Mouse (Mus musculus) small intestine, adult 2 months (tissue): ENCODE data around the gene Slc25a38. TPM values are rescaled to one million over a fixed set of nuclear protein-coding genes. Genes with fewer than 3 reads are reported as not detected.
A peak's percentile ranks its signal among the peaks of the same experiment; 100 is the strongest.

ENCODE experiments used
- H3K27ac ChIP-seq: fragments of 200-500 bp; 2 replicates; pipeline ENCODE4 v1.5.1; 2012; ENCODE audit warnings: low read depth, low read length, control low read depth, inconsistent platforms; ENCODE audit not compliant: insufficient read depth
- H3K27me3 ChIP-seq: fragments of 200-500 bp; 2 replicates; pipeline ENCODE4 v1.6.1; 2012; ENCODE audit warnings: mild to moderate bottlenecking, moderate library complexity, low read length, inconsistent platforms; ENCODE audit not compliant: control insufficient read depth, insufficient read depth
- H3K36me3 ChIP-seq: fragments of 200-500 bp; 2 replicates; pipeline ENCODE4 v1.6.1; 2012; ENCODE audit warnings: mild to moderate bottlenecking, low read length, control low read depth, inconsistent platforms; ENCODE audit not compliant: control insufficient read depth, insufficient read depth
- H3K4me1 ChIP-seq: fragments of 200-500 bp; 2 replicates; pipeline ENCODE4 v1.6.1; 2012; ENCODE audit warnings: low read length, inconsistent platforms, mixed read lengths; ENCODE audit not compliant: control insufficient read depth, insufficient read depth, insufficient read length
- H3K4me3 ChIP-seq: fragments of 200-500 bp; 2 replicates; pipeline ENCODE4 v1.5.1; 2012; ENCODE audit warnings: low read depth, mild to moderate bottlenecking, control low read depth, inconsistent platforms, low read length, moderate library complexity
- CTCF ChIP-seq: fragments of 200-500 bp; IDR thresholded peaks from 2 replicates; pipeline ENCODE4 v1.5.1; 2012; ENCODE audit warnings: low read depth, mild to moderate bottlenecking, control low read depth, inconsistent platforms, low read length, moderate library complexity, mixed read lengths; ENCODE audit not compliant: insufficient replicate concordance, insufficient read length; ENCODE audit errors: extremely low read depth
- POLR2A ChIP-seq: fragments of 200-500 bp; IDR thresholded peaks from 2 replicates; pipeline ENCODE4 v1.6.1; 2012; ENCODE audit warnings: low read depth, mild to moderate bottlenecking, control low read depth, inconsistent platforms, low read length, moderate library complexity
- WGBS: fragments of 180-500 bp; shearing (Covaris S2); methylation state at CpG from one replicate; pipeline ENCODE4 v1.1.7; 2018; 5-methylcytosine and 5-hydroxymethylcytosine counted together
- polyA plus RNA-seq: library from polyadenylated mRNA; depleted of rRNA; stranded (reverse); fragments of >200 nt; gene quantifications from 2 replicates; pipeline ENCODE4 v1.2.3, GENCODE M21; 2012

Gene Slc25a38
- polyA plus RNA-seq, 1 experiment, result 29.4 TPM

DNA sequence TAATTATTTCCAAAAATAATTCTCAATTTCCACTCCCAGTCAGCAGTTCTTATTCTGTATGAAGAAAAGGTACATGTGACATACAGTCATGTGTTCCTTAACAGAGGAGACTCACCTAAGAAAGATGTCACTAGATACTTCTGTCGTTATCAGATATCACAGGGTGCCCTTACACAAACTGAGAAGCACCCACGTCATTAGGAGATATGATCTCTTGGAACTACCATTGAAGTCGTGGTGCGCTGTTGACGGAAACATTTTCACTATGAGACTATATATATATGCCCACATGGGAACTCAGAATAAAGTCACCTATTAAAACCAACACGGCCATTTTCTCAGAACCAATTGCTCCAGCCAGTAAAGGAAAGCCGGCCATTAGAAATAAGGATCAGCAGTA, 35.7 kb upstream of the Slc25a38 start:
- no peaks in the 10 kb centered on the region for H3K36me3 ChIP-seq
- TF ChIP-seq POLR2A (no peak), CTCF (no peak)
- H3K4me3 ChIP-seq, result no peak overlapping the region
- 83% methylated on average over 7 of the region's 7 CpGs for WGBS
- H3K4me1 ChIP-seq, result no peaks in the 10 kb centered on the region
- H3K27ac ChIP-seq, result no peak overlapping the region
- no peaks in the 10 kb centered on the region for H3K27me3 ChIP-seq

DNA sequence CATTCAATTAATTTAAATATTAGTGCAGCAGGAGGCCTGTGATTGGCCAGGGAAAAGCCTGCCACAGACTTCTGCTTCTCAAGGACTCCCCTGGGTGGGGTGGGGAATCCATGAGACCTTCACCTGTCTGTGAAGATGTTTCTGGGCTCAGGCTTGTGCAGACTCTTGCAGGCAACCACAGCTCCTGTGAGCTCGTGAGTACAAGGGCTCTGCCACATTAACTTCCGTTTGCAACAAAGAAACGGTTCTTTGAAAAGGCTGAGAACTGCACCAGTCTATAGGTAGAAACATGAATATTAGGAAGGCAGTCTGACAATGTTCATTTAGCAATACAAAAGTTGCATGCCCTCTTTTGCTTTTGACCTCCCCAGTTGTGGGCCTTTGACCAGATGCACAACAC, 31.9 kb upstream of the Slc25a38 start:
- 82% methylated on average over 3 of the region's 3 CpGs for WGBS
- H3K27ac ChIP-seq, result no peak overlapping the region

DNA sequence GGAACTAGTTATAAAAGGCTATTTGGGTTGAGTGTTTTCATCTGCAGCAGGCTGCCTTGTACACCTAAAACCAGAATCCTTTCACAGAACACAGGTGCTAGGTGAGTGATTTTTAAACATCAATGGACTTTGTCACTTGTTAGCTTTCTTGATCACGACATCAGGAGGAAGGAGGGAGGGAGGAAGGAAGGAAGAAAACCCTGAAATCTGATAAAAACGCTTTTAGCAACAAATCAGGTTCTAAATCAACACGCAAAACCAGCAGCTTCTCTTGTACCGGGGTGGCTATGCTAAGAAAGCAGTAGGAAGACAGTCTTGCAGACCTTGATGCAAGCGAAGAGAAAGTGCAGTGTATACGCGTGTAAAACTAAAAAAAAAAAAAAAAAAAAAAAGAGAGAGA, 30.3 kb upstream of the Slc25a38 start:
- TF ChIP-seq POLR2A, result no peak
- TF ChIP-seq CTCF, result no peak
- 44% methylated on average over 7 of the region's 7 CpGs for WGBS
- Histone ChIP-seq H3K27me3 (no peaks in the 10 kb centered on the region), H3K4me1 (no peaks in the 10 kb centered on the region), H3K36me3 (no peaks in the 10 kb centered on the region), H3K27ac (no peak overlapping the region), H3K4me3 (no peak overlapping the region)

More for the DNA sequence above, 31.9 kb upstream of the Slc25a38 start:
- no peaks in the 10 kb centered on the region for H3K4me1 ChIP-seq
- no peak overlapping the region for H3K4me3 ChIP-seq
- no peaks in the 10 kb centered on the region for H3K36me3 ChIP-seq
- H3K27me3 ChIP-seq, result no peaks in the 10 kb centered on the region
- TF ChIP-seq POLR2A (no peak), CTCF (no peak)

DNA sequence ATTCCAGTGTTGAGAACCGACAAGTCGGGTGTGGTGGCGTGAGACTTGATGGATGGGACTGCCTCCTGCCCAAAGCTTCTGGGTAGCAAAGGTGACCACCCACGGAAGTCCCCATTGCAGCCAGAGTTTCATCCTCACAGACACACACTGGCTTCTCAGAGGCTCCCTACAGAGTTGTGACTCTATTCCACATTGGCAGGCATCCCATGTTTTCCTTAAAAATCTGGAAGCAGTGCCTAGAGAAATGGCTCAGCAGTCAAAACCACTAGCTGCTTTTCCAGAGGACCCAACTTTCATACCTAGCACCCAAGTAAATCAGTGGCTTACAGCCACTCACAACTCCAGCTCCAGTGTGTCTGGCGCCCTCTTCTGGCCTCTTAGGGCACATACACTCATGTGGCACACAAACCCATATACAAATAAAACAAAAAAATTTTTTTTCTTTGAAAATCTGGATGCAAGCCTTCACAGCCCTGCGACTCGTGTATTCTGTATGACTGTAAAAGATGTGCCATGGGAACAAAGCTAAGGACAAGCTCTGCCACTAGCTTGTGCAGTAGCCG, 29.5 kb upstream of the Slc25a38 start:
- 79% methylated on average over 8 of the region's 8 CpGs for WGBS
- H3K36me3 ChIP-seq, result no peaks in the 10 kb centered on the region
- H3K4me3 ChIP-seq, result no peak overlapping the region
- no peaks in the 10 kb centered on the region for H3K4me1 ChIP-seq
- TF ChIP-seq CTCF (no peak), POLR2A (no peak)
- no peak overlapping the region for H3K27ac ChIP-seq
- H3K27me3 ChIP-seq, result no peaks in the 10 kb centered on the region

DNA sequence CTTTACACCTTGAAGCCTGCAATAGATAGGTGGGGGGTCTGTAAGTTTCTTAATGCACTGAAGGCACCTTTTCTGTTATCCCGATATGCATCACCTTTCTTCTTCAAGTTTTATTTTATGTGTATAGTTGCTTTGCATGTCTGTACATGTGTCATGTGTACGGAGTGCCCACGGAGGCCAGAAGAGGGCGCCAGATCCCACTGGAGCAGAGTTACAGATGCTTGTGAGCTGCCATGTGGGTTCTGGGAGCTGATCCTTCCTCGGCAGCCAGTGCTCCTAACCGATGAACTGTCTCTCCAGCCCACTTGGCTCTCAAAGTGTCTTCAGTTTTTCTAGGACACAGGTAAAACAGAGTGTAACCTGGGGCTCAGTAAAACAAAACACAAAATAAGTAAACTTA, 28.9 kb upstream of the Slc25a38 start:
- H3K36me3 ChIP-seq, result no peaks in the 10 kb centered on the region
- TF ChIP-seq POLR2A (no peak), CTCF (peak; percentile 10; the same call in 1 of the 2 replicates)
- H3K27me3 ChIP-seq, result no peaks in the 10 kb centered on the region
- WGBS, result 72% methylated on average over 6 of the region's 6 CpGs
- H3K4me1 ChIP-seq, result no peaks in the 10 kb centered on the region
- no peak overlapping the region for H3K4me3 ChIP-seq
- H3K27ac ChIP-seq, result no peak overlapping the region

DNA sequence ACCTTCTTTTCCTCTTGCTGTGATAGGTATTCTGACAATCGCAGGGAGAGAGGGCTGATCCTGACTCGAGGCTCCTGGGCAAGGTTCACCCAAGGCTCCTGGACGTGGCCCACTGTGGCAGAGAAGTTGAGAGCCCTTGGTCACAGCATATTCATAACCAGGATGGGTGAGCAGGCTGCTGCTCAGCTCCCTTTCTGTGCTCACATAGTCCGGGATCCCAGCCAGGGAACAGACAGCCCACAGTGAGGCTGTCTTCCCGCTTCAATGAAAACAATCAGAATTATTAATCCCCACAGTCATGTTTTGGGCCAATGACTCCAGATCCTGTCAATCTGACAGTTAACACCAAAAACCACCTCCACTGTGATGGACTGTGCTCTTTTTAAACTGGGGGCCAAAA, 28.2 kb upstream of the Slc25a38 start:
- H3K36me3 ChIP-seq, result no peaks in the 10 kb centered on the region
- TF ChIP-seq POLR2A (no peak), CTCF (no peak)
- no peak overlapping the region for H3K4me3 ChIP-seq

DNA sequence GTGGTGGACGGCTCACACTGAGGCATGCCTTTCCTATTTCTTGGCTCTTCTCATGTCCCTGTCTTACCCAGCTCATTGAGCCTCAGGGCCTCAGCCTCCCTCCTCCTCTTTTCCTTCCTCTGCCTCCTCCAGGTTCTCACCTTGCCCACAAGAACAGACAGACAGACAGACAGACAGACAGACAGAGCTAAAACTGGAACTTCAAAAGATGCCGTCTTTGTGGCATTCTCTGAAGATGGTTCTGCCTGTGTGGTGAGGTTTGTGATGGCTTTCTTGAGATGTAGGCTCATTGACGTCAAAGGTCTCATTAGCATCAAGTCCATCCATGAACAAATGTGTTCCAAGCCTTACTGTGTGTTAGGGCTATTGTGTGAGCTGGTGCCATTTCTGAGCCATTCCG, 27.5 kb upstream of the Slc25a38 start:
- Histone ChIP-seq H3K27me3 (no peaks in the 10 kb centered on the region), H3K27ac (no peak overlapping the region), H3K36me3 (no peaks in the 10 kb centered on the region), H3K4me1 (no peaks in the 10 kb centered on the region), H3K4me3 (no peak overlapping the region)
- no peak for TF ChIP-seq CTCF
- TF ChIP-seq POLR2A, result no peak
- WGBS, result 83% methylated on average over 4 of the region's 4 CpGs

More for the DNA sequence above, 28.2 kb upstream of the Slc25a38 start:
- 64% methylated on average over 5 of the region's 5 CpGs for WGBS
- H3K27me3 ChIP-seq, result no peaks in the 10 kb centered on the region
- no peaks in the 10 kb centered on the region for H3K4me1 ChIP-seq
- no peak overlapping the region for H3K27ac ChIP-seq
